Mouse (Mus musculus) CH12.LX (cell line): Measurements from ENCODE around the gene Cfdp1. TPM values are rescaled to one million over a fixed set of nuclear protein-coding genes. Genes with fewer than 3 reads are reported as not detected.

Source experiments
- DNase-seq: peaks from one replicate; pipeline ENCODE4 v3.0.0-alpha.2; 2013; ENCODE audit errors: extremely low read depth
- H3K27ac ChIP-seq: 2 replicates; pipeline ENCODE4 v1.5.1; 2012; ENCODE audit warnings: low read depth, mild to moderate bottlenecking, control low read depth, moderate library complexity; ENCODE audit not compliant: insufficient read depth
- H3K27me3 ChIP-seq: replicated peaks from 2 replicates; pipeline ENCODE3; 2012; ENCODE audit warnings: inconsistent platforms
- H3K36me3 ChIP-seq, 2 experiments: replicated peaks in 1 of 2; 2 replicates each; pipeline versions ENCODE3 to v1.6.1; 2012; ENCODE audit warnings: inconsistent platforms in 1 of 2, low read length in 1 of 2, mild to moderate bottlenecking in 1 of 2, mixed read lengths in 1 of 2, moderate library complexity in 1 of 2; ENCODE audit not compliant: control insufficient read depth in 1 of 2, insufficient read depth in 1 of 2
- H3K4me1 ChIP-seq, 2 experiments: 2 replicates each; pipeline ENCODE4 v1.6.1; 2012; ENCODE audit warnings: inconsistent platforms in 1 of 2, moderate library complexity in 1 of 2; ENCODE audit not compliant: insufficient read depth in 2 of 2, control insufficient read depth in 1 of 2
- H3K4me2 ChIP-seq: 2 replicates; pipeline ENCODE4 v1.6.1; 2012; ENCODE audit warnings: low read depth, mild to moderate bottlenecking, control low read depth; ENCODE audit not compliant: poor library complexity, insufficient read depth, severe bottlenecking
- H3K4me3 ChIP-seq, 3 experiments: fragments of 150-350 bp in 1 of 3; sonication (generic) in 1 of 3; replicated peaks in 1 of 3; 2 replicates each; pipeline versions ENCODE3 to v1.5.1; 2011 to 2012; ENCODE audit warnings: low read depth in 2 of 3, low read length in 2 of 3, mild to moderate bottlenecking in 2 of 3, moderate library complexity in 2 of 3, control low read depth in 1 of 3, improper control_type of control experiment in 1 of 3, inconsistent platforms in 1 of 3, mixed read lengths in 1 of 3; ENCODE audit not compliant: poor library complexity in 1 of 3
- H3K79me2 ChIP-seq: replicated peaks from 2 replicates; pipeline ENCODE4 v1.6.1; 2012; ENCODE audit warnings: mild to moderate bottlenecking, moderate library complexity; ENCODE audit not compliant: control insufficient read depth, poor library complexity, insufficient read depth, severe bottlenecking; ENCODE audit errors: extremely low read depth
- H3K9ac ChIP-seq: 2 replicates; pipeline ENCODE4 v1.6.1; 2012; ENCODE audit warnings: low read depth, mild to moderate bottlenecking, control low read depth, moderate library complexity; ENCODE audit not compliant: insufficient read depth
- H3K9me3 ChIP-seq: replicated peaks from 2 replicates; pipeline ENCODE3; 2012; ENCODE audit warnings: low read length, inconsistent platforms, mixed read lengths
- BHLHE40 ChIP-seq: IDR thresholded peaks from 2 replicates; pipeline ENCODE4 v1.6.1; 2011; ENCODE audit warnings: mild to moderate bottlenecking, low read depth, low read length, improper control_type of control experiment
- CHD1 ChIP-seq: IDR thresholded peaks from 2 replicates; pipeline ENCODE4 v1.6.1; 2012; ENCODE audit warnings: low read depth, low read length, improper control_type of control experiment, inconsistent platforms
- CHD2 ChIP-seq: IDR thresholded peaks from 2 replicates; pipeline ENCODE4 v1.6.1; 2011; ENCODE audit warnings: low read length, improper control_type of control experiment
- CTCF ChIP-seq, 2 experiments: IDR thresholded peaks in 1 of 2; conservative IDR thresholded peaks in 1 of 2; 2 replicates each; pipeline ENCODE4 v1.5.1; 2011 to 2012; ENCODE audit warnings: low read depth in 2 of 2, low read length in 2 of 2, improper control_type of control experiment in 1 of 2, inconsistent platforms in 1 of 2, mild to moderate bottlenecking in 1 of 2, moderate library complexity in 1 of 2
- EP300 ChIP-seq: IDR thresholded peaks from 2 replicates; pipeline ENCODE4 v1.6.1; 2011; ENCODE audit warnings: low read length, improper control_type of control experiment
- ETS1 ChIP-seq: conservative IDR thresholded peaks from 2 replicates; pipeline ENCODE4 v1.6.1; 2012; ENCODE audit warnings: low read depth, mild to moderate bottlenecking, inconsistent platforms, low read length, improper control_type of control experiment, moderate library complexity
- GABPA ChIP-seq: IDR thresholded peaks from 2 replicates; pipeline ENCODE4 v1.6.1; 2012; ENCODE audit warnings: low read depth, low read length, improper control_type of control experiment, inconsistent platforms; ENCODE audit not compliant: insufficient replicate concordance
- IRF4 ChIP-seq: IDR thresholded peaks from 2 replicates; pipeline ENCODE4 v1.6.1; 2014; ENCODE audit warnings: low read depth, mild to moderate bottlenecking, inconsistent platforms, low read length, improper control_type of control experiment
- JUN ChIP-seq: IDR thresholded peaks from 2 replicates; pipeline ENCODE4 v1.6.1; 2011; ENCODE audit warnings: low read depth, mild to moderate bottlenecking, low read length, improper control_type of control experiment, moderate library complexity; ENCODE audit not compliant: insufficient read depth
- JUND ChIP-seq: conservative IDR thresholded peaks from 2 replicates; pipeline ENCODE4 v1.6.1; 2011; ENCODE audit warnings: low read depth, low read length, improper control_type of control experiment
- MAFK ChIP-seq: IDR thresholded peaks from 2 replicates; pipeline ENCODE4 v1.6.1; 2011; ENCODE audit warnings: low read length, improper control_type of control experiment; ENCODE audit not compliant: insufficient replicate concordance
- MAX ChIP-seq: IDR thresholded peaks from 2 replicates; pipeline ENCODE4 v1.6.1; 2011; ENCODE audit warnings: low read length, improper control_type of control experiment
- MXI1 ChIP-seq: IDR thresholded peaks from 2 replicates; pipeline ENCODE4 v1.6.1; 2011; ENCODE audit warnings: mild to moderate bottlenecking, low read depth, low read length, improper control_type of control experiment
- MYC ChIP-seq: IDR thresholded peaks from 2 replicates; pipeline ENCODE4 v1.6.1; 2011; ENCODE audit warnings: low read depth, mild to moderate bottlenecking, improper control_type of control experiment, low read length
- NELFE ChIP-seq: IDR thresholded peaks from 2 replicates; pipeline ENCODE4 v1.6.1; 2011; ENCODE audit warnings: low read depth, low read length, improper control_type of control experiment
- NRF1 ChIP-seq: IDR thresholded peaks from 2 replicates; pipeline ENCODE4 v1.6.1; 2014; ENCODE audit warnings: low read depth, mild to moderate bottlenecking, inconsistent platforms, low read length, improper control_type of control experiment, moderate library complexity
- PAX5 ChIP-seq: IDR thresholded peaks from 2 replicates; pipeline ENCODE4 v1.6.1; 2012; ENCODE audit warnings: low read length, inconsistent platforms, mixed read lengths
- RAD21 ChIP-seq: IDR thresholded peaks from 2 replicates; pipeline ENCODE4 v1.6.1; 2011; ENCODE audit warnings: low read depth, mild to moderate bottlenecking, low read length, improper control_type of control experiment, moderate library complexity
- RCOR1 ChIP-seq: conservative IDR thresholded peaks from 2 replicates; pipeline ENCODE4 v1.6.1; 2012; ENCODE audit warnings: low read depth, mild to moderate bottlenecking, inconsistent platforms, low read length, improper control_type of control experiment
- SMC3 ChIP-seq: IDR thresholded peaks from 2 replicates; pipeline ENCODE4 v1.6.1; 2011; ENCODE audit warnings: low read depth, low read length, improper control_type of control experiment
- TBP ChIP-seq: conservative IDR thresholded peaks from 2 replicates; pipeline ENCODE4 v1.6.1; 2011; ENCODE audit warnings: low read depth, low read length, improper control_type of control experiment
- TCF12 ChIP-seq: IDR thresholded peaks from 2 replicates; pipeline ENCODE4 v1.6.1; 2014; ENCODE audit warnings: low read depth, mild to moderate bottlenecking, inconsistent platforms, low read length, improper control_type of control experiment
- UBTF ChIP-seq: IDR thresholded peaks from 2 replicates; pipeline ENCODE4 v1.6.1; 2012; ENCODE audit warnings: low read depth, mild to moderate bottlenecking, inconsistent platforms, low read length, improper control_type of control experiment, moderate library complexity
- USF1 ChIP-seq: IDR thresholded peaks from 2 replicates; pipeline ENCODE4 v1.6.1; 2014; ENCODE audit warnings: low read depth, mild to moderate bottlenecking, inconsistent platforms, low read length, improper control_type of control experiment
- ZC3H11A ChIP-seq: IDR thresholded peaks from 2 replicates; pipeline ENCODE4 v1.6.1; 2012; ENCODE audit warnings: low read depth, mild to moderate bottlenecking, inconsistent platforms, low read length, improper control_type of control experiment
- ZKSCAN1 ChIP-seq: IDR thresholded peaks from 2 replicates; pipeline ENCODE4 v1.6.1; 2012; ENCODE audit warnings: low read depth, inconsistent platforms, low read length, improper control_type of control experiment, borderline replicate concordance
- ZMIZ1 ChIP-seq: IDR thresholded peaks from 2 replicates; pipeline ENCODE4 v1.6.1; 2012; ENCODE audit warnings: low read depth, mild to moderate bottlenecking, inconsistent platforms, low read length, improper control_type of control experiment
- ZNF384 ChIP-seq: IDR thresholded peaks from 2 replicates; pipeline ENCODE4 v1.6.1; 2012; ENCODE audit warnings: low read depth, low read length, improper control_type of control experiment, inconsistent platforms
- dilution Hi-C: fragments of 300-500 bp; cut with MboI; formaldehyde crosslinking; loops from 2 replicates; pipeline ENCODE4 v1.14.3; 2020; ENCODE audit warnings: low sequenced_read_pairs; ENCODE audit not compliant: extremely low pct_unique_long_range_greater_than_20kb, extremely low pct_ligation_motif_present
- in situ Hi-C: fragments of 300-500 bp; cut with MboI; formaldehyde crosslinking; loops from 3 replicates; pipeline ENCODE4 v1.14.3; 2019; ENCODE audit warnings: low sequenced_read_pairs, low pct_ligation_motif_present, low pct_unique_long_range_greater_than_20kb, mixed read lengths
- polyA plus RNA-seq: library from polyadenylated mRNA; unstranded; fragments of >175 nt; gene quantifications from 2 replicates; pipeline ENCODE4 v1.2.1, GENCODE M21; 2012; ENCODE audit warnings: low read depth; ENCODE audit not compliant: insufficient read length
- total RNA-seq, 2 experiments: library from RNA; depleted of rRNA; stranded (reverse); fragments of 300-350 nt in 1 of 2; fragments of >200 nt in 1 of 2; gene quantifications; 2 replicates each; pipeline ENCODE4 v1.2.3; 2012 to 2014

The Cfdp1 gene
- total and polyA plus RNA-seq, 3 experiments = 113 to 210 (median 169) TPM

DNA sequence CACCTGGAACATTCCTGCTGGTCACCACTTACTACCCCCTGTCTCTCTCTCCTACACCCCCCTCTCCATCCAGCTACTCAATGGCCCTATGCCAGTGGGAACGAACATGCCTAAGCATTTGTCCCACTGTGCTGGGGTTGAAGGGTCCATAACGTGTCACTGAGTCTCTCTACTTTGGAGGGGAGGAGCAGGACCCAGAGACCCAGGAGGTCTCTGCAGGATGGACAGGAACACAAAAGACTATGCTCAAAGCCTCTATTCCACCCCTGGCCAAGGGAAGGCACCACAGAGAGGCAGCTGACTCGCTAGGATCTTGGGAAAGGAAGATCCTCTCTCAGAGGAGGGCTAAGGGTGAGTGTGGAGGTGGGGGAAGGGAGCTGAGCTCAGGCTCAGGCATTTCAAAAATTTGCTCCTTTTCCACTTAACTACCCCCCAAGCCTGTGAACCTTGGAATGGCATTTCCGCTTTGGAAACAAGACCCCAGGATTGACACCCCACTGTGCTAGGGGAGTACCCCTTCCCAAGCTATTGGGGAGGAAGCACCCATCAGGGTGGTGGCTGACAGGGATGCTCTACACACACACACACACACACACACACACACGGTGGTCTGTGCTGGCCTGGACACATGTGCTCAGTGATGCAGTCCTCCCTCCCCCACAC is 120.4 kb downstream of the Cfdp1 start:
- in situ Hi-C loops (loop anchor here (10.0 kb wide), 1 partner anchor 101 kb away; no protein-coding TSS in a partner anchor), dilution Hi-C loops (no loop called here)
- Histone ChIP-seq H3K4me3 (no peak overlapping the region), H3K79me2 (no peaks in the 10 kb centered on the region), H3K4me1 (peaks cover 7 to 10% of the 10 kb centered on the region in 2 experiments; a peak in 3 of 4 replicates), H3K27me3 (peaks cover 90% of the 10 kb centered on the region), H3K9ac (no peak overlapping the region), H3K36me3 (no peaks in the 10 kb centered on the region), H3K9me3 (no peaks in the 10 kb centered on the region), H3K27ac (no peak overlapping the region)
- no peak for DNase-seq
- TF ChIP-seq GABPA (no peak), NRF1 (no peak), NELFE (no peak), JUND (no peak), EP300 (no peak), IRF4 (no peak), USF1 (no peak), MYC (no peak), ZC3H11A (no peak), RCOR1 (no peak), ETS1 (no peak), ZNF384 (no peak), RAD21 (no peak), UBTF (no peak), CTCF (conservative IDR thresholded peaks at IDR 0.05 in 1 of 2, IDR thresholded peaks at IDR 0.05 in 1 of 2; ENCODE audit: low read depth in 2 of 2, low read length in 2 of 2) (no peak)
- TF ChIP-seq, all 38 proteins: peak for 0
- H3K4me2 ChIP-seq = no peak overlapping the region

DNA sequence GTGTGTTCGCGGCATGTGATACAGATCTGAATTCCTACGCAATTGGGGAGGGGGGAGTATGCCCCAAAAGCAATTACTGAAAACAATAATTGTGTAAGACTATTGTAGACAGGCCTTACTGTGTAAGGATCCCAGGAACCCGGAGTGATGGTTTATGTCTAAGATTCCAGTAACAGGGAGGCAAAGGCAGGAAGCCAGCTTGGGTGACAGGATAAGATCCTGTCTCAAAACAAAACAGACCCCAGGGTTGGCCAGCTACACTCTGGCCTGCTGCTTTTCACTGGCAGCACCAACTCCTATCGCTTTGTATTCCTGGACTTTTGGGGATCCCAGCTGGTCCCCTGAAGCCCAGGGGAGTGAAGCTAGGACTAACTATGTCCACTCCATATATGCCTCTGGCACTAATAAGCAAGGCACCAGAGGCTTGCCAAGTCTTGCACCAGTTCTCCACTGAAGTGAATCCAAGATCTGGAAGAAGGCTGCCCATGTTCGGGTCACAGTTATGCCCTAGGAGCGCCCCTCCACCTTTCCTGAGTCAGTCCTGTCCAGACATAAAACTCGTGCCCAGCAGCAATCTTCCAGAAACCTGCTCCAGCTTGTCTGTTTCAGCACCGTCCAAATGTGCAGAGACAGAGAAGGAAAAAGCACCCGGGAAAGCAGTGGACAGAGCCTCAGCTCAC is 121.5 kb downstream of the Cfdp1 start:
- no peaks in the 10 kb centered on the region for H3K9me3 ChIP-seq
- H3K4me1 ChIP-seq = peaks cover 7 to 10% of the 10 kb centered on the region in 2 experiments; a peak in 3 of 4 replicates
- peak overlapping the region; percentile 34 for H3K9ac ChIP-seq
- peaks cover 83% of the 10 kb centered on the region for H3K27me3 ChIP-seq
- dilution Hi-C loops = no loop called here
- in situ Hi-C loops = loop anchor here (10.0 kb wide), 1 partner anchor 102 kb away; no protein-coding TSS in a partner anchor
- peak overlapping the region in 2 of 3 experiments; percentile 57 to 77 for H3K4me3 ChIP-seq
- H3K79me2 ChIP-seq = no peaks in the 10 kb centered on the region
- no peak for DNase-seq
- no peak for TF ChIP-seq ZMIZ1
- no peak for TF ChIP-seq MAX
- no peak for TF ChIP-seq TCF12
- TF ChIP-seq BHLHE40 = no peak
- TF ChIP-seq ZKSCAN1 = no peak
- no peak for TF ChIP-seq JUN
- no peak for TF ChIP-seq MYC
- TF ChIP-seq ETS1 = no peak
- TF ChIP-seq TBP = no peak
- no peak for TF ChIP-seq PAX5
- TF ChIP-seq EP300 = no peak
- no peak for TF ChIP-seq SMC3
- no peak for TF ChIP-seq CHD1
- no peak for TF ChIP-seq MXI1
- TF ChIP-seq MAFK = no peak
- no peak for TF ChIP-seq RCOR1
- no peak for TF ChIP-seq GABPA
- TF ChIP-seq CHD2 = no peak
- no peaks in the 10 kb centered on the region for H3K36me3 ChIP-seq
- no peak overlapping the region for H3K27ac ChIP-seq
- peak overlapping the region; percentile 95 for H3K4me2 ChIP-seq
